Mouse (Mus musculus) brain, embryonic 14.5 days (tissue): Measurements from ENCODE around the gene Gpc6.

Experiments used
- CTCF ChIP-seq: fragments of 200-500 bp; IDR thresholded peaks from 2 replicates; pipeline ENCODE4 v1.5.1; 2012; ENCODE audit warnings: inconsistent platforms, mild to moderate bottlenecking, moderate library complexity, borderline replicate concordance; ENCODE audit not compliant: insufficient read depth, insufficient read length; ENCODE audit errors: extremely low read depth
- POLR2A ChIP-seq: fragments of 200-500 bp; IDR thresholded peaks from 2 replicates; pipeline ENCODE4 v1.6.1; 2012; ENCODE audit warnings: mild to moderate bottlenecking, inconsistent platforms, borderline replicate concordance; ENCODE audit not compliant: poor library complexity, insufficient read depth, insufficient read length, severe bottlenecking; ENCODE audit errors: extremely low read depth

GRCm38 (mm10) chr14:117625100-117625710 is 700.1 kb downstream of the Gpc6 start:
- TF ChIP-seq CTCF (no peak), POLR2A (no peak)
